Mouse (Mus musculus) gastrocnemius, postnatal 25 days (tissue): ENCODE data around the gene Olfml2a. TPM values are rescaled to one million over a fixed set of nuclear protein-coding genes. Genes with fewer than 3 reads are reported as not detected.

ENCODE experiments used
- DNase-seq: peaks from one replicate; pipeline ENCODE4 v3.0.0; 2022
- long read RNA-seq, 2 experiments: library from polyadenylated mRNA; stranded (forward); transcript quantifications; one replicate each; pipeline ENCODE4 v2.0.0; 2021
- total RNA-seq, 2 experiments: library from RNA; stranded (reverse); gene quantifications; 1 replicate in 1 of 2; 2 replicates in 1 of 2; pipeline ENCODE4 v1.2.3; 2021

Gene Olfml2a
- total RNA-seq: 1 to 10 TPM; 6.3 to 7.5 TPM
- long read RNA-seq, experiment 1, partial matches to known transcripts: 0 of 3 reads
- long read RNA-seq, experiment 1, other reads (novel, unspliced or antisense): 3 of 3 reads
- long read RNA-seq, experiment 2, full-length matches to known transcripts: 1 of 1 reads
- long read RNA-seq, experiment 2, partial matches to known transcripts: 0 of 1 reads
- long read RNA-seq, experiment 2, other reads (novel, unspliced or antisense): 0 of 1 reads

DNA sequence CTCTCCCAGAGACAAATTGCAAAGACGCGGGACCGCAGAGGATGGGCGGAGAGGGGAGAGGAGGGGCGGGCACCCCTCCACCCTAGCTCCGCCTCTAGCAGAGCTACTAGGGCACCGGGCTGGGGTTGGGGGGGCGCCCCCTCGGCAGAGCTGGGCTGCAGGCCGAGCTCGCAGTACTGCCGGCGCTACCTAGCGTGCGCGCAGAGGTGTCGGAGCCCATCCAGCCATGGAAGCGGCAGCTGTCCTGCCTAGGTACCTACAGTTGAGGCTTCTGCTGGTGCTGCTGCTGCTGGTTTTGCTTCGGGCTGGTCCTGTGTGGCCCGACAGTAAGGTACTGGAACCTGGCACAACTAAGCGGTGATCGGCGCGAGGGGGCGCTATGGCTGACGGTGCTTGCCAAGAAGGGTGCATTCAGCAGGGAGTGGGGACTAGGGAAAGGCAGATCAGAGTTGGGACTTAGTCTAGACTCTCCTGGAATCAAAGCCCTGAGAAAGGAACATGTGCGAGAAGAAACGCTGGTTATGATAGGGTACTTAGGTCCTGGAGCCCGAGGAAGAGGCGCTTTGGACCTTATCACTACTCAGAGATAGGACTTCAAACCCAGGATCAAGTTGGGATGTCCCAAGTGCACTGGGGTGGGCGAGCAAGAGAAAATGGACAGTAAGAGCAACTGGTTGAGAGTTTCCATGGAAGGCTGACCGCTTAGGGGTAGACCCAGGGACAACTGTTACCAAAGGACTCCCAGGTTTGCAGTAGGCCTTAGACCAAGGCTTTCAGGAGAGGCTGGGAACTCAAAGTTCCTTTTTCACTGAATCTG is at the start of gene Olfml2a:
Olfml2a (plus strand) TSS at position 128 of the 817 bp plus-strand sequence.
- peak; percentile 64 for DNase-seq

DNA sequence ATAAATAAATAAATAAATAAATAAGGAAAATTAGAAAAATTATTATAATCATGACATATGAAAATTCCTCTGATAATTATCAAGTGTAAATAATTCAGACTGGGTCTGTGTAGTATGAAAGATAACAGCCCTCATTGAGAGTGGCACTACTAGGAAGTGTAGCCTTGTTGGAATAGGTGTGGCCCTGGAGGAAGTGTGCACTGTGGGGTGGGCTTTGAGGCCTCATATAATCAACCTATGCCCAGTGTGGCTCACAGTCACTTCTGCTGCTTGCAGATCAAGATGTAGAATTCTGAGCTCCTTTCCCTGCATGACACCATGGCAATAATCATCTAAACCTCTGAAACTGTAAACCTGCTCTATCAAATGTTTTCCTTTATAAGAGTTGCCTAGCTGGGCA is 28.9 kb upstream of the Olfml2a start:
- no peak for DNase-seq

DNA sequence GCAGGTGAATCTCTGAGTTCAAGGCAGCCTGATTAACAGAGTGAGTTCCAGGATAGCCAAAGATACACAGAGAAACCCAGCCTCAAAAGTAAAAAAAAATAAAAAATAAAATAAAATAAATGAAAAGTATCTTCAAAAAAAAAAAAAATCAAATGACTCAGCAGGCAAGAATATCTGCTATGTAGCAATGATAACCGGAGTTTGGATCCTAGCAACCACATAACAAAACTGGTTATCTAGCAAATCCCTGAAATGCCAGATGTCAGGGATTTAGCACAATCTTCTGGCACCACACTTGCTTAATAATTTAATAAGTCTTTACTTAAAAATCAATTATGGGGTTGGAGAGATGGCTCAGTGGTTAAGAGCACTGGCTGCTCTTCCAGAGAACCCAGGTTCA is 27.5 kb upstream of the Olfml2a start:
- no peak for DNase-seq

DNA sequence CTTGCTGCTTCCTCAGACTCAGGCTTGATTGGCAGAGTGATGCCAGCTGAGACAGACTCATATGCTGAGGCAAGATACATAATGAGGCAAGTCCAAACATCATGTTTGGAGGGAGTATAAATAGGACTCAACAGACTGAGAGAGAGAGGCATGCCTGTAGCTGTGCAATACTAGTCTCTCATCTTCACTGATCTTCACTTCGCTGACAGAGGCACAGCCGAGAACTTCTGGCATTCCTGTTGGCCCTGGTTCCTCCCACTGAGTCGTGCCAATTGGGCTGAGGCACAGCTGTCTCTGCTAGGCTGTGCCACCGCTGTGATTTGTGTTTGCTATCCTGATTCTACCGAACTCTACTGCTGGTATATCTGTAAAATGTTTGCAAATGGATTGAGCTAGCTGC is 25.7 kb upstream of the Olfml2a start:
- peak; percentile 63 for DNase-seq

DNA sequence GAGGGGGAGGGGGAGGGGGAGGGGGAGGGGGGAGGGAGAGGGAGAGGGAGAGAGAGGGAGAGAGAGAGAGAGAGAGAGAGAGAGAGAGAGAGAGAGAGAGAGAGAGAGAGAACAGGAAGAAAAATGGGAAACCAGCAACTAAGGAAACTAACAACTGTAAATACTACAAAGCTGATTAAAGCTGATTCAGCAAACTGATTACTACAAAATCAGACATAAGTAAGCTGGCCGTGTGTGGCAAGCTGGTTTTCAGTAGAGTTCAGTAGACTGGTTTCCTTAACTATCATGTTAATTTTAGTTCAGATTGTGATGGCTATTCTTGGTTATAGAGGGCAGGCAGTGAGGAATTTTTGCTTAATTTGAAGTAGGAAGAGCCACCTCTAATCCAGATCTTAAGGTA is 23.2 kb upstream of the Olfml2a start:
- no peak for DNase-seq

DNA sequence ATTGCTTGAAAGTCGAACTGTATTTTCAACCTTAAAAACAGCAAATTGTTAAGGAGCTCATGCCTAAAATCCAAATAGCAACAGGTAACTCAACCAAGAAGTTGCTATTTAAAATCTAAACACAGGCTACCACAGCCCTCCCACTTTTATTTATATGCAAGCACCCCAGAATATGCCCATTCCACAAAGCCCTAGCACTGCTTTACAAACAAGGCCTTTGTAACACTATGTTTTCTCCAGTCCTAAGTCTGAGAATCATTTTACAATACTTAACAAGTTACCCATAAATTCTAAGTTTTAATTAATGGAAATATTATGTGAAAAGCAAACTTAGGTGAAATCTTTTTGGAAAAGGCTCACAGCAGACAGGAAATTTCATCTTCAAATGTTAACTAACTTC is 17.3 kb upstream of the Olfml2a start:
- DNase-seq: no peak

DNA sequence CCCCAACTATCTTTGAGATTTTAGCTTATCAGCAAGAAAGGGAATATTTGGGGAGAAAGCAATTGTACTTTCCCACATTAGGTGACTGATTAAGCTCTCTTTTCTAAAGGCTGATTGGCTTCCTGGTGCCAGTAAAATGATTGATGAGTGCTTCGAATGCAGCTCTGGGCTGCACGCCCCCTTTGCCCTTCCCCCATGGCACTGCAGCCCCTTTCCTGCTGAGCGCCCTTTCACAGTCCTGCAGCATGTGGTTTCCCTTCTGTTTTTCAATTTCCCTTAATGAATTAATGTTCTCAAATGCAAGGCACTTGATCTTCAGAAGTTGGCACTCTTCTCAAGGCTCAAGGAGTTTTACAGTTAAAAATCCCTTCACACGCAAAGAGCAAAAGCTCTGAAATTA is 16.8 kb upstream of the Olfml2a start:
- no peak for DNase-seq

DNA sequence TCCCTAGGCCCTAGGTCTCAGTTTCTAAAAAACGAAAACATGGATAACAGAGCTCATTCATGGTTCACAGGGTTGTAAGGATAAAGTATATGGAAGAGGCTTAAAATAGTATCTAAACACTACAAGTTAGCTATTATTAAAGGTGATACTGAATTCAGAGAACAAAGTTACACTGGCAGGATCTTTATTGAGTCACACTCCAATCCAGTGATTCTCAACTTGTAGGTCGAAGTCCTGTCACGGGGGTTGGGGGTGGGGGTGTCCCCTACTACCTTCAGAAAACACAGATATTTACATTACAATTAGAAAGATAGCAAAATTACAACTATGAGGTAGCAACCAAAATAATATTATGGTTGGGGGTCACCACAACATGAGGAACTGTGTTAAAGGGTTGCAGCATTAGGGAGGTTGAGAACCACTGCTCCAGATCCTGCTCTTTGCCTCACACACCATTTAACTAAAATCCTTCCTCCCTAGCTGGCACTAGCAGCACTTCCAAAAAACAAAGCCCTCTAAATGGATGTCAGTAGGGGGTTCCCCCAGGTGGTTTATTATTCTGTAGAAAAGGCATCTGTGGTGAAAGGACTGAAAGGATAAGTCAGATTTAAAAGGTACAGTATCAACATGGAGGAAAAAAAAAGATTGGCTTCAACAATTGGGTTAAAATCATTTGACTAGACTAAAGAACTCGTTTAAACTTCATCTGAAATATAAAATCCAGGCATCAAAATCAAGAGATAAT is 14.7 kb upstream of the Olfml2a start:
- no peak for DNase-seq

DNA sequence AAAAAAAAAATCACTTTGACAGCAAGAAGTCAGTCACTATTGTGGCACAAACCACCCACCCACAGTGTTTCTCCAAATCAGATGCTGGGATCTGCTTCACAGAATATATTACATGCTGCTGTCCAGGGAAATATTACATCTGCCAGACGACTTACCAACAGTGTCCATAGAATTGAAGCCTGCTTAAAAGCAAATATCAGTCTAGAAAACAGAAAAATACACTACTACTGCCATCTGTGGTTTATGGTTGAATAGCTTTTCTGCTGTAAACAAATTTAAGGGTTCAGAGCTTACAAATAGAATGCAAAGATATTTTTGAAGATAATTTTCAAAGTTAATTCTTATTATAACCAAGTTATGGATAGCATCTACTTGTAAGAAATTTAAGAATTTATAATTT is 10.4 kb upstream of the Olfml2a start:
- no peak for DNase-seq

DNA sequence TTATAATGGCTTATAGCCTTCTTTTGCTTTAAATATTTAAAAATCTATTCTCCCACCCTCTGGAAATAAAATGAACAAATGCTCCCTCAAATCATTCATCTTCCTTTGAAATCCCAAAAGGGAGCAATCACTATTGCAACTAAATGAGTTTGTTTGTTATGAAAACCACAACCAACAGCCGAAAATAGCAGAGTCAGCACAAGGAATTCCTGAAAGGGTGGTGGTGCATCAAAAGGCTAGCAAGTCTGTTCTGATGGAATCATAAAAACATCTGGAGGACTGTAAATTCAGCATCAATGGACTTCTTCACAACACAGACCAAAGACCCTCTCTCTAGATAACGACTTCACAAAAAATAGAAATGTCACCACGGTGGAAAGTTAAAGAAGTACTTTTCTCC is 8.3 kb upstream of the Olfml2a start:
- DNase-seq: no peak

DNA sequence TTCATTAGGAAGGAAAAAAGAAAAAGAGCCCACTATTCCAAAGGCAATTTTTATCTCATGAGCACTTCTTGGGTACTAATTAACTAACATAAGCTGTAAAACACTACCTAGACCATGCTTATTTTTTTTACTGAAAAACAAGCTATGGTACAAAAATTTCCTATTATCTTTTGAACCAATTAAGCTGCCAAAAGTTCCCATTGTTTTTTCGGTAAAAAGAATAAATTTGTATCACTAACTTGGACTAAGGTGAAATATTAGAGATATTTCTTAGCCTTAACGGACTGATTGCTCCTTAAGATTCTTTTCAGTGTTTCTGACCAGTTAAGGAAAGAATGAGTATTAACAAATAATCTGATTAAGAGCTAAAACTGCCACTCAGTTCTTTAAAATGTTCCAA is 7.9 kb upstream of the Olfml2a start:
- no peak for DNase-seq

DNA sequence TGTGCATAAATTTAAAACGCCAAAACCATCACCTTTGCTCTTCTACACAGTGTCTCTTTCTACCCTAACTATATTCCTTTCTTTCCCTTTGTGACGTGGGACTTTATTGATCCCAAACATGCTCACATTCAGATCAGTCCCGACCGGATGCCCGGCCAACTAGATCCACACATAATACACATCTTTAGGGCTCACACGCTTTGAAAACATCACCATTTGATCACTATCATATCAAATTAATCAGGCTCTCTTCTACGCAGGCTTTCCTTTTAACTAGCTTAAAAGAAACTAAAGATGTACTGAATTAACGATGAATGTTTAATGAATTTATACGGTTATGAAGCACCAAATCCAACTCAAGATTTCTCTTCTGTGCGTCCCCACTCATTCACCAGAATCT is 7.2 kb upstream of the Olfml2a start:
- DNase-seq: no peak

DNA sequence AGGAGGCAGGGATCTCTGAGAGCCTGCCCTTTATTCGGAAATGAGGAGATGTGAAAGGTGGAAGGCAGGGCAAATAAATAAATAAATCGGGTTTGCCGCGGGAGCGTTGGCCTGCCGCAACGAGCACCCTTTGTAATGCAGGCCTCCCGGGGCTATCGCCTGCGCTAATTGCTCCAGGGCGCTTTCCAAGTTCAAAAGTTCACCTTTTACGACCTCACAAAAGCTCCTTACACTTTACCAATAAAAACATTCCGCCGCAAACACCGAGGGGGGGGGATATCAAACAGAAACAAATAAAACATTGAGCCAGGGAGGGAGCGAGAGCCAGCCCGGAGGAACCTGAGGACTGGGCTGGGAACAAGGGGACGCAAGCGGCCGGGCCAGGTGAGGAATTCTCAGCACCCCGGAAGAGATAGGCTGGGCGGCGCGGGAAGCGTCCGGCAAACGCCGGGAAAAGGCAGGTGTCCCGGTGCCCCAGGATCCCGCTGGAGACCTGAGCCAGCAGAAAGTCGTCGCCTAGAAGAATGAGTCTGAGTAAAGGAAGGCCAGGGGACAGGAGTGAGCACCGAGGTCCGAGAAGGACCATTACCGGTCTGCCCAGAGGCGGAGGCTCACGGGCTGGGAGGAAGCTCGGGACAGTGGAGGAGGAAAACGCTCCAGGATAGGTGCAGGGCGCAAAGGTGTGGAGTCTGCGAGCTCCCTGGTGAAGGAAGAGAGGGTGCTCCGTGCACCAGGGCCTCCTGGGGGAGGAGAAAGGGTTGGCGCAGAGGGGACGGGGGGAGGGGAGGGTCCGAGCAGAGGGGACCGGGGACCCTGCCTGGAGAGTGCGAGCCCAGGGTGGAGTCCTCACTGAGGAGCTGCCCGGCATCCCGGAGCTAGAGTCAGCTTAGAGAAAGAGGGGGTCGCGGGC is 6.4 kb upstream of the Olfml2a start:
- peak; percentile 35 for DNase-seq

DNA sequence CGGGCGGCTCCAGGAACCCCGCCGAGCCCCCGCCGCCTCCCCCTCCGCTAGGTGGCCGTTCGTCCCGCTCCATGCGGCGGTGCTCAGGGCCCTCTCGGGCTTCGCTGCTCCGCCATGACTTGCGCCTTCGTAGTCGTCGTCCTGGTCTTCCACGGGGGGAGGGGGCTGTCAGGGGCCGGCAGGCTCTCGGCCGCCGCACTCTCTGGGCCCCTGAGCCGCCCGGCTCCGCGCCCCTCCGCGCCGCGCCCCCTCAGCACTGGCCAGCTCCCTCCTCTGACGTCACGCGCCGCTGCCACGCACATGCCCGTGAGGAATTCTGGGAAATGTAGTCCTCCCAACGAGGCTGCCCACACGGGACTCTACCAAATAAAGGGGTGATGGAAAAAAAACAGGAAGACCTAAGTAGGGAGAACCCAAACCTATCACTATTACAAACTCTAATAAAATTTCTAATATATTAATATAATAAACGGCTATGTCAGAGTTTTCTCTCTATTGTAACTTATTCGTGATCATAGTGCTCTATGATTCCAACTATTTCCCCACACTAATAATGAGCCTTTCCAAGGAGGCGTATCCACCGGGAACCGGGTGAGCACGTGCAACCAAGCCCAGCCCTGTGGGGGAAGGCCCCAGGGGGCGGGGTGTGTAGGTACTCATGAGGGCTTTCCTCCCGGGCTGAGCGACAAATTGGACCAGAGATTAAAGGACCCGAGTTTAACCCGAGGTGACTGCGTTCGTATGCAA is 5.5 kb upstream of the Olfml2a start:
- DNase-seq: peak; percentile 89

DNA sequence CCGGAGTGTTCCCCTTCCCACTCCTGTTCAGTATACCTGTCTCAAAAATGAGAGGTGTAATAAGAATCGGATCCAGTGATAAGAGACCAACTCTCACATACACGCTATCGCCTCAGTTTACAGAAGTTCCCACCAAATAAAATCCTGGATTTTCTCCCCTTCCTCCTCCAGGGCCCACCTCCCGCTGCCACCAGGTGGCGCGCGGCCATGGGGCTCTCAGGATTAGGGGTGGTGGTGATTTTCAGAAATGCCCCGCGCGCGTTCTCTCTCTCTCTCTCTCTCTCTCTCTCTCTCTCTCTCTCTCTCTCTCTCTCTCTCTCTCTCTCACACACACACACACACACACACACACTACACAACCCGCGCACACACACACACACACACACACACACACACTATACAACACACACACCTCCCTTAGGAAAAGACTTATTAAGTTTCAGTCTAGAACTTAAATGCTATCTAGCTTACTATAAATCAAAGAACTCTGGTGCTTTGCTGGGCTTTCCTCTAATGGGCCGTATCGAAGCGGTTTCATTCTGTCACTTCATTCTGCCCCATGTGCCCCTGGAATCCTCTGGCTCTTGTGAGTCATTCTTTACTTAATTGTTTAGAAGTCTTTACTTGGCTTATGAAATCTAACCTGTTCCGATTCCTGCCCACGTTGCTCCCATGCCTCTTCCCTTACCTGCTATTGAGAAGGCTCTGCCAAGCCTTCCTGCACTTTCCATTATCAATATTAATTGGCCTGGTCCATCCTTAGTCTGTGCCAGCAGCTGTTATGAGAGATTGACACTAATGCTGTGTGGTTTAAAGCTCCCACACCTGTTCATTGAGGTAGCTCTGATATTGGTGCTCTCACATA is 4.4 kb upstream of the Olfml2a start, which contains the start of gene Nr6a1:
Nr6a1 (minus strand) TSS at position 574 of the 865 bp plus-strand sequence.
- peak; percentile 59 for DNase-seq

DNA sequence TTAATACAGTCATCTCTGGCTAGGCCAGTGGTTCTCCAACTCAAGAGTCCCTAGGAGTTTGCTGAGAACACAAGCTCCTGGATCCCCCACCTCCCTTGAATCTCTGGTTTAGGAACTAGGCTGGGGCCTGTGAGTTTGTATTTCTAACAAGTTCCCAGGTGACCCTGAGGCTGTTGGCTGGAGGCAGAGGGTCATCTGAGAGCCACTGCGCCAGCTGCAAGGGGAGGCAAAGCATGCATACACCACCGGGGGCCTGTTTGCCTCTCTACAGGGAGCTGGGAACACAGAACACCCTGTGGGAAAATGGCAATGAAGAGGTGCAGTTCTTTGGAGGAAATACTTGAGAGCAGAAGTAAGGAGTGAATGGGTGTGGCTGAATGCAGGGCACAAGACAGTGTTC is 1.5 kb upstream of the Olfml2a start:
- no peak for DNase-seq

DNA sequence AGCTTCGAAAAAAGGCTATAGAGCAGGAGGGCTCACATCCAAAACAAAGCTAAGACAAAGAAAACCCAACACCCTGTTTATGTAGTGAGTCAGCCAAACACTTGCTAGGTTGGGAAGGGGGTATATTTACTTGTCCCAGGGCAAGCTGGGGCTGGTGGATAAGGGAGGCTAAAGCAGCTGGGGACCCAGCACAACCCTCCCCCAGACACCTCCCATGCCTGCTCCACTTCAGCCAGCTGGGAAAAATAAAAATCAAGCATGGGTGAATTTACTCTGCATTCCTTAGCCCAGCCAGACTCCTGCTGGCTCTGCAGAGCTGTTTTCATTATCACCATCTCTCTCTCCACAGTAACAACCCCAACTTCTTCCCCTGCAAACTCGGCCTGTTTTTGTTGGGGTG is 2.2 kb downstream of the Olfml2a start:
- no peak for DNase-seq

DNA sequence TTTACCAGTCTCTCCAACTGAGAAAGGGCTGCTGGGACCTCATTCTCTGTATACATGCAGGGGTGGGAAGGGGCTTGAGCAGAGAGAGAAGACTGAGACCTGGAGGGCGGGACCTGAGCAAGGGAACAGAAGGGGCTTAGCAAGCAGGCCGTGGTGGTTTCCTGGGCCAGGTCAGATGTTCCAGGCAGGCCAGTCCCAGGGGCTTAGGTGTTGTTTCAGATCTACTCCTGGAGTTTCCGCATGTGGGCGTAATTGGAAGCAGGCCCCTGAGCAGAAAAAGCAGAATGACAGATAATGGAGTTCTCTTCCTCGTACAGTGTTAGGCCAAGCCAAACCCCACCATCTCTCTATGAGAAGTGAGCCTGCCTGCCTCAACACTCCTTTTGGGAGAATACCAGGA is 3.2 kb downstream of the Olfml2a start:
- DNase-seq: peak; percentile 33

DNA sequence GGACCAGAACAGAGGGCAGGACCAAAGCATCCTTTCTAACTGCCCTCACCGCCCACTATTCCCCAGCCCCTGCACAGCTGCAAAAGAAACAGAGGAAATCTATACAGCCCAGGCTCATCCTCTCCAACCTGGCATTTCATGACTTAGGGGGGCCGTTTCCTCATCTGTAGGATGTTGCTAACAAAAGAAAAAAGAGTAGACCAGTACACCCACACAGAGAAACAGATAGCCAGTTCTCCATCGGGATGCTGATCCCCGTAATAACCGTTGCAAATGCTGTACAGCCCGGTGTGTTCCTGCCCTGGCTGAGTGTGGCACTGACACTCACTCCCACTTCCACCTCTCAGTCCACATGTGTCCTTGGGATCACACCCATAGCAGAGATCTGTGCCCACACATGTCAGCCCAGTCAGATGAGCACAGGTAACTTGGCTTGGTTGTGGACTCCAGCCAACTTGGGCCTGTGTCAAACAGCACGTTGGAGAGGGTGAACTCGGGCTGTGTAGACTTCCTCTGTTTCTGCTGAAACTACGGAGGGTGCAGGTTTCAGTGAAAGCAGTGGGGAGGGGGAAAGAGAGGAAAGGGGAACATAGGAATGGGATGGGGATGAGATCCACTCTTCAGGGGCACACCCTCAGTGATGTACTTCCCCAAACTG is 5.1 kb downstream of the Olfml2a start:
- no peak for DNase-seq

DNA sequence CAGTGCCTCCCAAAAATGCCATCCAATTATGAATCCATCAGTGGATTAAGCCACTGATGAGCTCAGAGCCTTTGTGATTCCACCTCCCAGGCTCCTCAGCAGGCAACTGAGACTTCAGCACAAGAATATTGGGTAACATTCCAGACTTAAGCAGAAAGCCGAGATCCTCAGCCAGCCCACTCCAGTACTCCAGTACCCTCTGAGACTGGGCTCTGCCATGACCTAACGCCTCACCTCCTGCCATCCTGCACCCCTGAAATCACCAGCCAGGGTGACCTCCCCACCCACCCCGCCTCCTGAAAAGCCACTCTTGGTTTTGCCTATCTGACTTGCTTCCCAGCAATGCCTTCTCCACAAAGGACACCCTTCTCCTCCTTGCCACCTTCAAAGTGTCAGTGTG is 5.6 kb downstream of the Olfml2a start:
- DNase-seq: no peak
